Mouse (Mus musculus): ENCODE results near the gene Mast4. TPM values are rescaled to one million over a fixed set of nuclear protein-coding genes. Genes with fewer than 3 reads are reported as not detected.

Gene Mast4
- total RNA-seq, 1 experiment from 2014 or later = 60.8 TPM

DNA sequence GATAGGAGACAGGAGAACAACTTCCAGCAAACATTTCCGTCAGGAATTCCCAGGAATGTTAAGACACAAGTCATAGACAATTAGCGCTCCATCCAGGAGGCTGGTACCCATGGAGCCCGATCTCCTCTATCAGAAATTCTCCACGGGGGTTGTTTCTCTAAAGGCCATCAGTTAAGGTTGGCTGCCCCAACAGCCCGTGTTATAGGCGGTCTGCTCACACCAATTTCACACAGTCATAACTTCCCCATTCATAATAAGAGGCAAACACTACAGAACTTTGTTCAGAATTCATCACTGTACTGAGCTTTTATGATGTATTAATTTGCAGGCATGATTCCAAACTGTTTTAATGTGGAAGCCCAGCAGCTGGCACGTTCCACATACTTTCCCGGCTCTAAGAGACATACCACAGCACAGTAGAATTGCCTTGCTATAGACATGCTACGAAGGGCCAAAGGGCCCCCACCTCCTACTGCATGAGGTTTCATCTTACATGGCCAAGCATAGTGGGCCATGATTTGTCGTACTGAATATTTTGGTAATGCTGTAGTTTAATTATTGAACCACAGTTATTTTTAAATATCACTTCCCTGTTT lies 19.1 kb downstream of the Mast4 start:
- DNase-seq = no peak

- DNase-seq = no peak
Observed at GRCm38 (mm10) chr13:103308296-103308695, 26.0 kb downstream of the Mast4 start.

- no peak for DNase-seq
Observed at GRCm38 (mm10) chr13:103303826-103304225, 30.5 kb downstream of the Mast4 start.

- DNase-seq = no peak
Observed at GRCm38 (mm10) chr13:103302508-103302907, 31.8 kb downstream of the Mast4 start.

DNA sequence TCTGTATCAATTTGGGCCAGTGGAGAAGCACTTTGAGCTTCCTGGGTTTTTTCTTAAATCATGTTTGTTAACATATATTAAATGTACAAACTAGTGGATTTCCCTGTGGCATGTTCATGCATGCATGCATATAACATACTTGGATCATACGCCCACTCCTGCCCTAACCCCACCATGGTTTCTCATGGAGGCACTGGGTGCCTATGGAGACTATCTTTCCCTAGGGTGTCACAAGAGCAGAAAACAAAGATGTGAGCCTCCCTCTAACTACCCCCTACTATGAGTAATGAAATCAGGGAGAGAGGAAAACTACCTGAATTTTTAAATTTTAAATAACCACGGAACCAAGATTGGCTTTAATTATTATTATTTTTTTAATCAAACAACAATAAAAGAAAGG lies 32.2 kb downstream of the Mast4 start:
- DNase-seq = no peak

- no peak for DNase-seq
Observed at GRCm38 (mm10) chr13:103294424-103294823, 39.9 kb downstream of the Mast4 start.

- no peak for DNase-seq
Observed at GRCm38 (mm10) chr13:103293121-103293520, 41.2 kb downstream of the Mast4 start.

- no peak for DNase-seq
Observed at GRCm38 (mm10) chr13:103291098-103291497, 43.2 kb downstream of the Mast4 start.

GRCm38 (mm10) chr13:103285821-103286220 lies 48.5 kb downstream of the Mast4 start:
- peak; percentile 47 for DNase-seq

GRCm38 (mm10) chr13:103285036-103285435 lies 49.3 kb downstream of the Mast4 start:
- no peak for DNase-seq

GRCm38 (mm10) chr13:103270856-103271391 lies 63.4 kb downstream of the Mast4 start:
- no peak for DNase-seq

DNA sequence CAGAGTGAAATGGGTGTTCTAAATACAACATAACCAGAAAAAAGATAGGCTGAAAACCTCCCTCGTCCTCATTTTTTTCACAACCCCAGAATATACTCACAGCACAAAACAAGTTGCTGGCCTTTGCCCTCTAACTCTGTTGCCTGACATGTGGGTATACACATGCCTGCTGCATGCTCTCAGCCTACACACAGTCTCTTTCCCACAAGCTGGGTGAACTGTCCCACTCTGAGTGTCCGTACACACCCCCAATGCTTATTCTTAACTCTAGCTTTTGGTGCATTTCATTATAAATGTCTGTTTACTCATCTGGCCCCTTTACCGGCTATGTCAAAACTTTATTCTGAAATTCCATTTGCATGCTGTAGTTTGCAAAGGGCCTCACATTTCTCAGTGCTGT lies 71.6 kb downstream of the Mast4 start:
- DNase-seq = no peak

DNA sequence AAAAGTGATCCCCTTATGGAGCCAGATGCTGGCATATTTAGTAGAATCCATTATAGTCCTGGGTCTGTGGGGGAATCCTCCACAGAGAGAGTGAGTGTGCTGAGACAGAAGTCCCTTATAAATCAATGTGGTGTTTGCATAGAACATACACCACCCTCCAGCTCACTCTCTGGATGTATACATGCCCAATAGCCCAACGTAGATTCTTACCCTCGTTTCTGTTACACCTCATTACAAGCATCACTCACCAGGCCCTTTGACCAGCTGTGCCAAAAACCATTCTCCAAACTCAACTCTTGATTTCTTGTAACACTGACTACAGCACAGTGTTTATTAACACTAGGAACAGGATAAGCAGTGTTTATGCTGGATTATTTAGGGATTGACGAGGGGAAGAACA lies 72.2 kb downstream of the Mast4 start:
- no peak for DNase-seq

- no peak for DNase-seq
Observed at GRCm38 (mm10) chr13:103260414-103260813, 73.9 kb downstream of the Mast4 start.

GRCm38 (mm10) chr13:103258106-103258505 lies 76.2 kb downstream of the Mast4 start:
- peak; percentile 48 for DNase-seq

DNA sequence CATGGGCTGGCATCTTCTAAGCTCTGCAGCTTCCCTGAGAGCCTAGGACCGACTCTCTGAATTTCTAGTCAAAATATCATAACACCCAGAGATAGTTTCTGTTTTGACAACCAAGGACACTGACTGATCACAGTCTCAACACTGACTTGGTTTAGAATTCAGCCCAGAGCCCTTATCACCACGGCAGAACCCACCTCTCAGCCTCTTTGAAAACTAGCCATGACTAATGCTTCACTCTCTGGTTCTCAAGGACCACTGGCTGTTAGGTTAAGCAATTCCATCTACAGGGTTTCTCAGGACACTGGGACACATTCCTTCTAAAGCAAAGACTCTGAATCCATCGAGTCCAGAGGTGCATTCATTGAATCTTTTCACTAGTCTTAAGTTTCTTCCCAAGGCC lies 79.4 kb downstream of the Mast4 start:
- DNase-seq = peak; percentile 35

DNA sequence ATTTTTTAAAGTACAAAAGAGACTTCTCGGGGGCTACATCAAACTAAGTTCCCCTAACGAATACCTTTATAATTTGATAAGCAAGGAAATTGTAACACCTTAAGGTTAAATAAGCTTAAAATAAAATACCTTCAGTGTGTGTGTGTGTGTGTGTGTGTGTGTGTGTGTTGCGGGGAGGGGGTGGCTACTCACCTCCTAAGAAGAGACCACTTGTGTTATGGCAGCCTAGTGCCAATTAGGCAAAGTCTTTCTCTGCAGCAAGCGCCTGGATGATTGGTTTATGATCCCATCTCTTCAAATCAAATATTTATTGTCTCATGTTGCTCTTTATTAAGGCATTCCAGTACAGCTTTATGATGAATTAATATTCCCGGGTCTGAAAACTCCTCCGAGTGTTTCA lies 81.2 kb downstream of the Mast4 start:
- no peak for DNase-seq

DNA sequence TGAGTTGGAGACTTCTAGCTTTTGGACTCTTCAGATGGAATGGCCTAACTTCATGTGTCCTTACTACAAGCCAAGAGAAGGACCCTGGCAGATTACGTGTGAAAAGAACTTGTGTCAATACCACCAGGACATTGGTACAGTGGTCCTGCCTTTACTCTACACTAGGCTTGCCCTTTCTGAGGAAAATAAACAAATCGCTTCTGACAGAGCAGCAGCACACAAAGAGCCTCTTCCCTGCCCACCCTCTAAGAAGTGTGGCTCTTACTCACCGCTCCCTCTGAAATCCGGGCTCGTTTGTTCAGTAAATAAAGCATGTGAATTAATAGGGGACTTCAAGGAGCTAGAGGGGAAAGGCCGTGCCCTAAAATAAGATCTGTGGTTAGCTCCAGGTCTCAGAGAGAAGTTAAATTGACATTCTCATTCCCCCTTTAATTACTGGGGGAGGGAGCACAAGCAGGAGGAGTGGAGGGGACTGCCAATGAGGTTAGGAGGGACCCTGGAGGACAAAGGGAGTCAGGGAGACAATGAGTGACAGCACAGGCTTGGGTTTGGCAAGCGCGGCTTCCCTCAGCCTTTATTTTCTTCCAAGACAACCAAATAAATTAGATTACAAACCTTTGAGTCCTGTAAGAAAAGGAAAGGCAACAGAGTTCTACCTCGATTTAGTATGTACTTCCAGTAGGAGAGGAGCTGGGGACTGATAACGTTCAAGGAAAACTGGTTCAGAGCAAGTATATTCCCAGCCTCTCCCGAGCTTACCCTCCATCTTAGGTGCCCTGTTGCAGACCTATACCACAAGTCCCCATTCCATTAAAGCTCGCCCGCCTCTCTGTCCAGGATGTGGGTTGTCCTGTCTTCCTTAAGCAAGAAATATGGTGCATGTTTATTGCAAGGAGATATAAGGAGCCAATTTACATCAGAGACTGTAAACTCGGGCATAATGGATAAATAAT lies 85.9 kb downstream of the Mast4 start:
- DNase-seq = no peak

GRCm38 (mm10) chr13:103246973-103247718 lies 87.2 kb downstream of the Mast4 start:
- no peak for DNase-seq

DNA sequence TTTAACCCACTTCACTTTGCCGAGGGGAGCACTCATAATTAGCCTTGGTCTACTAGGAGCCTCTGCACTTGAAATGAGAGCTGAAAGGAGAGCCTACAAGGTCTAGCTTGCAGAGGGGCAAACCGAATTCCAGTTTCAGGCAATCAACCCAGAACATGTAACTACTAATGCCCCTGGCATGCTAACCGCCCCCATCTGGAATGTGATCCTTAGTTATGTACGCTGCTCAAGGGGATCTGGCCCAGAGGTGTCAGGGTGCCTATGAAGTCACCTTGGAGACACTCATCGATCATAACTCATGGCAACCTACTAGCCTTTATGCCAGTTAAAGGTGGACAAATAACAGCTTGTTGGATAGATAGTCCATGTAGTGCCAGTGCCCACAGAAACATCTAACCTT lies 88.9 kb downstream of the Mast4 start:
- no peak for DNase-seq

- no peak for DNase-seq
Observed at GRCm38 (mm10) chr13:103244053-103244452, 90.2 kb downstream of the Mast4 start.

- no peak for DNase-seq
Observed at GRCm38 (mm10) chr13:103241092-103241491, 93.2 kb downstream of the Mast4 start.

- DNase-seq = no peak
Observed at GRCm38 (mm10) chr13:103239654-103240053, 94.6 kb downstream of the Mast4 start.
